Mouse (Mus musculus): ENCODE results near the gene Pdcl3. TPM values are rescaled to one million over a fixed set of nuclear protein-coding genes. Genes with fewer than 3 reads are reported as not detected.

Gene Pdcl3
- 39.6 and 48.0 TPM in 2 replicates for total RNA-seq (2023)

DNA sequence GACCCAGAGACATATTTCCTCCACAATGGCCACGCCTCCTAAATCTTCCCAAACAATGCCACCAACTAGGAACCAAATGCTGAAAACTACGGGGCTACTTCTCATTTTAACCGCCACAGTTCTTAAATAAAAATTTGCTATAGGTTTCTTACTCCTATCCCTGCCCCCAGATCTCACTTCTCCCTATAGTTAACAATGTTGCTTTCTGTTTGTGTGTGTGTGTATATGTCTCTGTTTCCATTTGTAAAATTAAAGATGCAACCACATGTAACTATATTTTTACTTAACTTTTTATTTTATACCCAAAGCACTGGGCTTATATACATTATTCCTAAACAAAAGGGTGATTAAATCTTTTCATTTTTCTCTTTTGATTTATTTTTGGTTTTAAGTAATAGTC, at the start of gene Pdcl3:
Gene Pdcl3 (plus strand): TSS at position 301 of the 400 bp plus-strand sequence.

DNA sequence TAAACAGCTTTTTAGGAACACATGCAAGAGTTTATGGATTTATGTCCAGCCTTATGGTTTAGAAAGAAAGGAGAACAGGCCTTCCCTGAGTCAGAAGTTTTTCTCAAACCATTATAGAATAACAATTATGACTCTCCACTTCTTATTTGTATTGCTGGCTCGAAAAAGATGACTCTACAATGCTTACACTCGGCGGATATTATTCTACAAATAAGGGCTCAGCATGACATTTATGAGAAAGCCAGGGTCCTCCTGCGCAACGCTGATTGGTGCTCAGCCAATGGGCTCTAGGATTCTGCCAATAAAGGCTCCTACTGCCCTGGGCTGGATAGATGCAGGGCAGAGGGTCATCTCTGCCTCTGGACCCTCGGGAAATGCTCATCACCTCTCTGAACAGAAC, 46.6 kb upstream of the Pdcl3 start, which contains the start of gene Nms:
Gene Nms (plus strand): TSS at position 301 of the 400 bp plus-strand sequence.

Other genes with a start within 250 kb of the Pdcl3 start
- 0.09 TPM in 1 of 2 replicates, not detected in the other for gene Lonrf2, start 148.9 kb upstream of the Pdcl3 start, total RNA-seq (2023)
- 0.38 and 0.88 TPM in 2 replicates for gene Chst10, start 87.4 kb upstream of the Pdcl3 start, total RNA-seq (2023)
- not detected in 2 replicates for gene Nms, start 46.5 kb upstream of the Pdcl3 start, total RNA-seq (2023)
- 0.09 TPM in 1 of 2 replicates, not detected in the other for gene Npas2, start 208.1 kb downstream of the Pdcl3 start, total RNA-seq (2023)